In genomic region chr2:167254185-167254584, GRCm38 (mm10) we compare ENCODE assay signal across 12 mouse cellular contexts. TPM values are rescaled to one million over a fixed set of nuclear protein-coding genes. Genes with fewer than 3 reads are reported as not detected.
DNase-seq lines count a peak whose midpoint lies in the region; ATAC-seq and TF ChIP-seq lines count a peak whose summit lies in the region.
"Had no signal": no experiment of that assay in that cellular context is flagged by ENCODE, and none has a peak within 500 bp of the region (broad histone marks: within the 10 kb centered on the region; RNA-seq: fewer than 3 reads in every experiment).

No protein-coding gene starts in this region.

- H3K27ac ChIP-seq in liver, embryonic 16.5 days (ENCODE audit: low read length): no peak overlapping the region
- no peak overlapping the region for H3K27ac ChIP-seq in liver, postnatal 0 days (ENCODE audit: low read depth)
- H3K27ac ChIP-seq: embryonic facial prominence, embryonic 12.5 days; neural tube, embryonic 13.5 days had no signal

- DNase-seq in liver, postnatal 0 days: no peak
- DNase-seq in heart, adult 18-20 months: peak; percentile 72 to 89
- peak; percentile 64 to 73 for DNase-seq in kidney, adult 8-10 months
- DNase-seq in skeletal muscle tissue, adult 2 months (ENCODE audit: low read depth, low spot score): peak; percentile 94
- DNase-seq in cerebellum, postnatal 10 days: no peak
- DNase-seq in natural killer cell, adult 2 months (ENCODE audit: low spot score in 2 of 2): no peak
- DNase-seq in cerebellum, adult 11 months: no peak
- DNase-seq: liver had no signal

- no peak overlapping the region for H3K4me3 ChIP-seq in liver, embryonic 16.5 days (ENCODE audit: low read depth, low read length)
- no peak overlapping the region for H3K4me3 ChIP-seq in liver, postnatal 0 days (ENCODE audit: low read depth, low read length)
- H3K4me3 ChIP-seq: embryonic facial prominence, embryonic 12.5 days; neural tube, embryonic 13.5 days had no signal

- WGBS in liver, embryonic 16.5 days (ENCODE audit: insufficient replicate concordance): 43% methylated on average over 7 of the region's 7 CpGs
- WGBS in liver, postnatal 0 days (ENCODE audit: insufficient replicate concordance): 47% methylated on average over 7 of the region's 7 CpGs

- no peaks in the 10 kb centered on the region for H3K27me3 ChIP-seq in liver, embryonic 16.5 days (ENCODE audit: control insufficient read depth, insufficient read depth, low read depth, low read length)
- no peaks in the 10 kb centered on the region for H3K27me3 ChIP-seq in liver, postnatal 0 days (ENCODE audit: insufficient read depth, low read length)
- H3K27me3 ChIP-seq: embryonic facial prominence, embryonic 12.5 days; neural tube, embryonic 13.5 days had no signal

- no peak overlapping the region for H3K4me2 ChIP-seq in liver, embryonic 16.5 days (ENCODE audit: low read depth, low read length)
- no peak overlapping the region for H3K4me2 ChIP-seq in liver, postnatal 0 days (ENCODE audit: low read depth, low read length)
- H3K4me2 ChIP-seq: embryonic facial prominence, embryonic 12.5 days; neural tube, embryonic 13.5 days had no signal

- no peak overlapping the region for H3K9ac ChIP-seq in liver, embryonic 16.5 days (ENCODE audit: low read depth, low read length)
- H3K9ac ChIP-seq in liver, postnatal 0 days (replicated peaks): no peak overlapping the region
- H3K9ac ChIP-seq: embryonic facial prominence, embryonic 12.5 days; neural tube, embryonic 13.5 days had no signal

- TF ChIP-seq CTCF in liver, postnatal 0 days (IDR thresholded peaks at IDR 0.05; ENCODE audit: low read depth): no peak

- no peaks in the 10 kb centered on the region for H3K4me1 ChIP-seq in liver, embryonic 16.5 days (ENCODE audit: control insufficient read depth, low read depth, low read length)
- no peaks in the 10 kb centered on the region for H3K4me1 ChIP-seq in liver, postnatal 0 days (ENCODE audit: insufficient read depth)

- no peak for TF ChIP-seq EP300 in liver, postnatal 0 days (IDR thresholded peaks at IDR 0.05; ENCODE audit: low read depth)

- ATAC-seq in liver, embryonic 16.5 days (ENCODE audit: low read depth): peak; percentile 35; the same call in 1 of the 2 replicates
- no peak for ATAC-seq in liver, postnatal 0 days

- H3K36me3 ChIP-seq in liver, embryonic 16.5 days (ENCODE audit: control insufficient read depth, insufficient read depth): no peaks in the 10 kb centered on the region
- no peaks in the 10 kb centered on the region for H3K36me3 ChIP-seq in liver, postnatal 0 days (replicated peaks; ENCODE audit: insufficient read depth, low read length)
- H3K36me3 ChIP-seq: embryonic facial prominence, embryonic 12.5 days; neural tube, embryonic 13.5 days had no signal

- H3K9me3 ChIP-seq in liver, embryonic 16.5 days (replicated peaks; ENCODE audit: control insufficient read depth, low read length): no peaks in the 10 kb centered on the region
- H3K9me3 ChIP-seq in liver, postnatal 0 days (ENCODE audit: low read length): no peaks in the 10 kb centered on the region
- H3K9me3 ChIP-seq: embryonic facial prominence, embryonic 12.5 days; neural tube, embryonic 13.5 days had no signal

RNA-seq across cellular contexts. Expression of gene Ptgis, which starts 13.8 kb away (rescaled TPM):
- 0.71 and 1.2 TPM in 2 replicates for polyA plus RNA-seq in liver, embryonic 16.5 days (2015; fragmentation: Nextera tagmentation; extraction: Ambion mirVana)
- polyA plus RNA-seq in liver, postnatal 0 days (2015; fragmentation: Nextera tagmentation; extraction: Ambion mirVana): 1.1 and 1.8 TPM in 2 replicates
- total RNA-seq in heart, adult 18-20 months (2021): 10 to 100 TPM; 11.2 to 13.0 TPM
- total RNA-seq: hematopoietic stem cell, adult 5-6 weeks had no signal

Comparison
In these comparisons a context has a peak if more than half of its experiments do, and no peak if none do; other contexts are left out.
1. DNase-seq: peak in heart, adult 18-20 months (2 of 2), kidney, adult 8-10 months (2 of 2) and skeletal muscle tissue, adult 2 months (single experiment); none in liver, postnatal 0 days (single experiment), cerebellum, postnatal 10 days (0 of 2), natural killer cell, adult 2 months (0 of 2) and cerebellum, adult 11 months (single experiment).